Mouse (Mus musculus) CD4-positive, CD25-positive, alpha-beta regulatory T cell, adult 4 months (primary cell): Measurements from ENCODE around the gene Gm20388. TPM values are rescaled to one million over a fixed set of nuclear protein-coding genes. Genes with fewer than 3 reads are reported as not detected.

Experiments
- ATAC-seq: one replicate; pipeline ENCODE4 v1.8.0; 2017
- polyA plus RNA-seq, 2 experiments: library from polyadenylated mRNA; unstranded; fragments of 100-300 nt; shearing (Covaris generic); gene quantifications; one replicate each; pipeline ENCODE4 v1.2.1; 2017

Gene Gm20388
- polyA plus RNA-seq, 2 experiments from 2014 or later, result 10.7 to 12.8 TPM

DNA sequence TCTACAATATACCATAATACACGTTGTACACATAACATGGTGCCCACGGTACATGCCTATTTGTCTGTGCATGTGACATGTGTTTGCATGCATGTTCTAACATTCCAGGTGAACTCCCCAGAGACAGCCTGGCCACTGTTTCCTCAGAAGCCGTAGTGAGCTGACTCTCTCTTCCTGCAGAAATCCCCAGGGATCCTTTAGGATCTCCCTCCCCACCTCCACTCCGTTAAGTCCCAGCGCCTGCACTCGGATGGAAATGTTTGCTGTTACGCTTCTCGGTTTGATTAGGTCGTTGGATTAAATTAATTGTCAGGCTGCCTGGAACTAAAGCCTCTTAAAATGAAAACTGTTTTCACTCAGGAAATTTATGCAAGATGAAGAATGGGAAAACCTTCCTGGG, 4352.4 kb downstream of the Gm20388 start:
- ATAC-seq, result no peak

DNA sequence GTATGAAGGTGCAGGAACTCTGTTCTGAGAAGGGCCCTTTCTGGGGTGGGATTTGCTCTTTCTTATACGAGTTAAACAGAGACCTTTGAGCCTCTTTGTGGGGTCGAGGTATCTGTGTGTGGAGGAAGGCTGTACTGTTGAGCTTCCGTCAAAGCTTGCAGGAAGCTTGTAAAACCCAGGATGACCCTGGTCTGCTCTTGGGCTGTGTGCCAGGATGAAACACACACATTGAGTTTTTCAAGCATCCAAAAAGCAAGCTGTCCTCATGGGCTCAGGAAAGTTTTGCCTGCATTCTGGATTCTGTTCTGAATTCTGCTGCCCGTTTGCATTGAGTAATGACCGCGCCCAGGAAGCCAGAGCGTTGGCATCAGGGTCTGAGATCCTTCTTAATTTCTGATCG, 4353.4 kb downstream of the Gm20388 start:
- ATAC-seq, result no peak

DNA sequence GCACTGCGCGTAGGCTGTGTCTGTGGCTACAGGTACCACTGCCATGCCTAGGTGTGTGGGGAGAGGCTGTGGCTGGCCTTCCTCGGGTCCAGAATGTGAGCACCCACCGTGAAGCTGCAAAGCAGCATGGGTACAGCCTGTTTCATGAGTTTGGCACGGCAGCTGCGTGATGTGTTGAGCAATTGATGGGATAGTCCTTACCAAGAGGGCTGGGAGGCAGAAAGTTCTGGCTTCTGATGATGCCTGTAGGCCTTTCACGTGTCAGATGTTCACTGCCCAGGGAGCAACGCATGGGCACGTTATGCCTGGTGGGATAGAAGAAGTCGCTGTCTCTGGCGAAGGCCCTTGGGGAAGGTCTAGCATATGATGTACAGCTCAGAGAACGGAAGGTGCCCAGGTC, 4354.0 kb downstream of the Gm20388 start:
- ATAC-seq, result no peak

- no peak for ATAC-seq
Observed at GRCm38 (mm10) chr8:124265130-124265529, 4354.5 kb downstream of the Gm20388 start.

DNA sequence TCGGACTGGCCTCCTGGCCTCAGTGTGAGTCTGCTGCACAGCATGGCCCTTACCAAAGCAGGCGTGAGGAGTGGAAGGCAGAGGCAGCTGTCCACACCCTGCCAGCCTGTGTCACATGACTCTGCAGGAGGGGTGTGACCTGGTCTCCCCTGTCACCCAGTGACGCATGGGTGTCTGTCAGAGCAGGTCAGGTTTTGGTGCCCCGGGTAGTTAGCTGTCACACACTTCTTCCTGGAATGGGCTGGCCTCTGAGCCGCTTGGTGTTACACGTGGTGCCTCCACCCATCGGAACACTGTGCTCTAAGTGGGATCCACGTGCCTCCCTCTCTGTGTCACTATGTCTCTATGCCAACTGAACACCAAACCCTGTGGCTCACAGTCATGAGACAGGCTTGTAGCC, 4355.2 kb downstream of the Gm20388 start:
- peak; percentile 79 for ATAC-seq

DNA sequence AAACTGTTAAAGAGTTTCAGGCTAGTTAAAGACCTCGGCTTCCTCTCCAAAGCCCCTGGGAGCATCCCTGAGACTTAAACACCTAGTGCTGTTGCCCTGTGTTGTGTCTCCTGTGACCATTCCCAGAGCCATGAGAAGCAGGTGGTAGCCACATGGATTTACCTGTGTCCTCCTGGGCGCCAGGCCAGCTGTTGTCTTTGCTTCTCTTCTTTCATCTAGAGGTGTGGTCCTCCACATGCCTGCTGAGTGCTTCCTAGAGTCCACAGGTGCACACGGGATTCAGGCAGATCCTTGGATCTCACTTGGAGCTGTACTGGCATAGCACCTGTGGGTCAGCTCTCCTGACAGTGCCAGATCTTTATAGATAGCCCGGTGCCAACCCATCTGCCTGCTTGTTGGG, 4356.6 kb downstream of the Gm20388 start:
- no peak for ATAC-seq

DNA sequence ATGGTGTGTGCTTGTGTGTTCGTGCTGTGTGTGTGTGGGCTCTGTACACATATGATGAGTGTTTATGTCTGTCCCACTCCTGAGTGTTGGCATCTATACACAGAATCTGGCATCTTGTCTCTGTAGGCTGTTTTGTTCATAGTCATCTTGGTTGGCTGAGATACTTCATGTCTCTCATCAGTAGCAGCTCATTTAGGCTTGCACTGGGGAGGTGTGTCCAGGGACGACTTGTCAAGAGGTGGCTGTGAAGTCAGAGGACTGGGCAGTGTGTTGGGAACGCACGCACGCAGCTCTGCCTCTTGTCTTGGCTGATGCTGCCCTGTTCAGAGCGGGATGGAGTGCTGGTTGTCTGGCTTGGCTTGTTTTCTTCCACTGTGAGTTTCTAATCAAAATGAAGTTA, 4359.9 kb downstream of the Gm20388 start:
- ATAC-seq, result no peak

DNA sequence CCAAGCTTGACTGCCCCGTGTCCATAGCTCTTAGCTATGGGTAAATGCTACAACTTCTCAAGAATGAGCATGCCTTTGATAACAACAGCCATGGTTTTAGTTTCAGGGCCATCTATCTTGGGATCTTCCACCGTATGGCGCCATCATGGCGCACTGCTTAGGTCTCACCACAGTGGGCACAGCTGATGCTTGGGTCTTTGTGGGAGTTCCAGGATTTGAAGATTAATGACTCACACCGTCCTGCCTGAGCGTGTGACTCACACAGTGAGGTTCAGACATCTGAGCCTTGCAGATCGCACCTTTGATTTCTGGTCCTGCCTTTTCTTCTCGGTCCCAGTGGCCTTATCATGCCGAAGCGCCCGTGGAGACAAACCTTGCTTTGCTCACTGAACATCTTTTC, 4360.3 kb downstream of the Gm20388 start:
- ATAC-seq, result peak; percentile 29

DNA sequence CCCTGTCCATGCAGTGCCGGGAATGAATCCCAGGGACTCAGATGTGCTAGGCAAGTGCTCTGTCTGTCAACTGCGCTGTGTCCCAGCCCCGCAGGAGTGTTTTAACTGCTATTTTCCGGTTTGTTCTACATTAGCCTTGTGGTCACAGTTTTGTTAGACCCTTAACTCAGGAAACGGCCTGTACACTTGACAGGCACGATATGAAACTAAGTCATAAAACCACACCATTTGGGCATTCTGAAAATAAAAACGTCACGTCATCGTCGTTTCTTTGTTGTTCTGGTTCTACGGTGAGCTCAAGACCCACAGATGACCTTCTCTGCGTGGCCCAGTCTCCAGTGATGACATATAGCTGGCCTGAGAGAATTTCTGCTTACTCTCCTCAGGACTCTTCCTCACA, 4360.9 kb downstream of the Gm20388 start:
- ATAC-seq, result peak; percentile 25

- ATAC-seq, result no peak
Observed at GRCm38 (mm10) chr8:124272792-124273191, 4362.2 kb downstream of the Gm20388 start.

DNA sequence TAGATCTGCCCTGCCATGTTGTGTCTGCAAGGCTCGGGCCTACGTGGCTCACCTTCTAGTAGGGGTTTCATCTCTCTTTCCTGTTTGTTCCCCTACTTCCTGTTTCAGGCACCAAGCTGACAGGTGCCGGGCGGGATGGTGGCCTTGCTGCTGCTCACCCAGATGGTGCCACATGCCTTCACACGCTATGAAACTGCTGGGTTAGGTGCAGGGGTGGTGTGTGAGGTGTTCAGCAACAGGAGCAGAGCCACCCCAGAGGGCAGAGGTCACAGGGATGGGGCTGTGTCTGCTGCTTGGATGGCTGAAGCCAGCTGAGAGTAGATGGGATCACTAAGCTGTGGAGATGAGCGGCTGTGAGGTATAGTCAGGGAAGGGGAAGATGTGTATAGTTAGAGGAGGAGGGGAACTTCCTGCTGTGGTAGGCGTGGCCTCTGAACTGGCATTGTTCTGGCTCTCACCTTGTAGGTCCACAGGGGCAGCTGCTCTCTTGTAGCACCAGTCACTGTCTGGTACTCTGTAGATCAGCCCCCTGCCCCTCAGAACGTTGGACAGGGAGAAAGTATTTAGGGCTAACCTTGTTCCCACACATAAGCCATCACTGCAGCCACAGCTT, 4363.1 kb downstream of the Gm20388 start:
- peak; percentile 55 for ATAC-seq

DNA sequence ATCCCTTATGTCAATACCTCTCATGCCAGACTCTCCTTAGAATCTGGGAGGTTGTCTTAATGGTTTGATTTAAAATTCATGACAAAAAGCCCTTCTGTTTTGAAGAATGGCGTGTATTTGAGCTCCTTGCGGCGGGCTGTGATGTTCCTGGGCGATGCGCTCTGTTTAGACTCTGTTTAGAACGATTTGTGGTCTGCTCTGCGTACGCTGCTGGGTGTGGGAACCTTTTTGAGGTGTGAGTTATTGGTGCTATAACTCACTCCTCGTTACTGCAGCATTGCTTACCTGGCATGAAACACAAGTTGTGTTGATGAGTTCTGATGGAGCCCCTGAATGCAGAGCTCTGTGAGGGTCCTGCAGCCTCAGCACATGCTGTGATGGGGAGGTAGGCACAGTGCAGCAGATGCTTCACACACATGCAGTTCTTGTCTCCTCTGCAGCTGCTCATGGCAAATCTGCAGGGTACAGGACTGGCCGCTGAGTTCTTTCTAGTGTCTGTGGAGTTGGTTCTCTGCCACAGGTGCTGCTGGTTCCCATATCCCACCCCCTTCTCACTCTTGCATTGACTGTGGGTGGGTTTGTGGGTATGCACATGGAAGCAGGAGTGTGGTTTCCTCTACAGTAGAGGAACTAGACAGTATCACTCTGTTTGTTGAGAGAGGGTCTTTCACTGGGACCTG, 4363.9 kb downstream of the Gm20388 start:
- peak; percentile 31 for ATAC-seq

- peak; percentile 57 for ATAC-seq
Observed at GRCm38 (mm10) chr8:124275377-124276071, 4364.9 kb downstream of the Gm20388 start.

DNA sequence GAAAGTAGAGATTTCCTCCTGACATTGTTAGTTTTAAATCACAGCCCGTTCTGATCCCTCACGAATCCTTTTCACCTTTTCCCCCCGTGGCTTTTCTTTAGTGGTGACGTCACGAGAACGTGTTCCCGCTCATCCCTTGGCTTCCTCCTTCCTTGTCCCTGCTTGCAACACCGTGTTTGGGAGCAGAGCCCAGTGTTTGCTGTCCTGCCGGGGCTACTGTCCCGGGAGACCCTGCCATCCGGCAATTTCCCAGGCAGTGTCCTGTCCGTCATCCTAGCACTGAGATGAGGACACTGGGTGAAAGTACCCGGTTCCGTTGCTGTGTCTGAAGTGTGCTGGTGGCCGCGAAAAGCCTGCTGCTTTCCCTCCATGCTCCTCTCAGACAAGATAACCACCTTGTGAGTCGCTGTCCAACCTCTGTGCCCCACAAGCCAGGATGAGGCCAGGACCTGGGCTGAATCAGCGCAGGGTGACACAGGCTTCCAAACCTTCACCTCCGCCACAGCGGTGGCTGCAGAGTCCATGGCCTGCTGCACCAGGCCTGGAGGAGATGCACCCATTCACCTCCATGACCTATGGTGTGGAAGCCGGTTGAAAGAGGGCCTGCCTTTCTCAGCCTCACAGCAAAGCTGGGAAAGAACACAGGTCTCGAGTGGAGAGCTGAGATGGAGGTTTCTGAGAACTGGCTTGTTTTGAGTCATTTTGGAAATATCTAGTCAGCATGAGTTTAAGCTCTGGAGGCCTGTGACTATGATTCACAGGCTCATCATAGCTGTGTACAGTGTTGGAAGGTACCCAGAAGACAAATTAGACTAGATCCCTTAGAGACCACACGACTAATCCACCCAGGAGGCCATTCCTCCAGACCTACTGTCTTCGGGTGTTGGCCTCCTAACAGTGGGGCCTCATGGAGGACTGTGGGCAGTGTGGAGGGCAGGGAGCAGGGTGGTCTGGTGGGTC, 4367.6 kb downstream of the Gm20388 start:
- ATAC-seq, result peak; percentile 7

DNA sequence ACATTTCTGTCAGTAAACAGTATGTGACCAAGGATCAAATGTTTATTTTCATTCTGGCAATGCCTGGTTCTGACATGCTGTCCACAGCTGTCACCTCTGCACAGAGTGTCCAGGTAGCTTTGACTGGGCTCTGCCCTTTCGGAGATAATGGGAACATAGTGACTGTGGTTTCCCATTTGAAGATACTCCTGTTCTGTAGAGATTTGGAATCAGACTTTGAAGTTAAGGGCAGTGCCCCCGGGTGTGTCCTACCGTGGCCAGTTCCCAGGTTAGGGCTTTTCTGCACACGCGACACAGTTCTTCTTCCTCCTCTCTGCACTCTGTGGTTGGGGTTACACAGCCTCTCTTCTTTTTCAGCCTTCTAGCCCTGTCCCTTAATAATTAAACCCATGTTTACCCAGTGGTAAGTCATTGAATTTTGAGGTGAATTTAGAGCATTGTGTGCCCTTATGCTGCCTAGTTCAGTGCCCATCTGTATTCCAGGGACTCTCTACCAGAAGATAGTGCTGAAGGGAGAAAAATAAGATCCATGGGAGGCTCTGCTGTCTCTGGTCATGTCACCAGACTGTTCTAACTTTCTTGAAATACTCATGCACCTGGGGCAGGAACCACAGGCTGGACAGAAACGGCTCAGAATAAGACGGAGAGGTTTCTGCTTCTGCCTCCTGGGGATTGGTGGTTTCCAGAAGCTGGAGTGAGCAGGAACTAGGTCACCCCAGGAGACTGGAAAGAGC, 4368.5 kb downstream of the Gm20388 start:
- ATAC-seq, result no peak

GRCm38 (mm10) chr8:124279690-124279985, 4369.0 kb downstream of the Gm20388 start:
- ATAC-seq, result no peak

- peak; percentile 68 for ATAC-seq
Observed at GRCm38 (mm10) chr8:124281700-124282541, 4371.3 kb downstream of the Gm20388 start.

GRCm38 (mm10) chr8:124282878-124283630, 4372.4 kb downstream of the Gm20388 start:
- no peak for ATAC-seq

DNA sequence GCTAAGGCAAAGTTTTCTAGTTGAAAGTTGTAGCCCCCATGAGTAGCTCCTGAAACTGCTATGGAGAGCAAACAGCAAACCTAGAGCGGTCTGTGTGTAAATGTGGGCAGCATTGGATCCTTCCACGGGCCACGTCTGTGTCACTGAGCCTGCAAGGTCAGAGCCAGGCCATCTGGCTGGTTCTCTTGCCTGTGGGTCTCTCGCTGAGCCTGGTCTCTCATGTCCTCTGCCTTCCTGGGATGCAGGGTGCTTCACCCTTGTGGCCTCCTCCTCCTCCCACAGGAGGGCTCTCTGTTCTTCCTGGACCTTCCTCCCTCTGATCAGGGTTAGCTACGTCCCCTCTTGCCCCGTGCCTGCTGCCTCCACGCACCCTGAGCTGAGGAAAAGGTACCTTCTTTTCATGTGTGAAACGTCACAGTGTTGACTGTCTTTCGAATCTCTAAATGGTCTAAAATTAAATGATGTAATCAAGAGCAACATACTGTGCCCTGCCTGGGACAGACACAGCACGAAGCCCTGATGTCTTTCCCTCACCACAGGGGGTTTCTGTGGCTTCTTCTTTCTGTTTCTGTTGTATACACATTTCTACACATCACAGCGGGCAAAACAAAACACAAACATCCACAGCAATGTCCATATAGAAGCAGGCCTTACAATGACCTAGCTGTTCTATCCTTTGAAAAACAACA, 4373.1 kb downstream of the Gm20388 start:
- ATAC-seq, result no peak

DNA sequence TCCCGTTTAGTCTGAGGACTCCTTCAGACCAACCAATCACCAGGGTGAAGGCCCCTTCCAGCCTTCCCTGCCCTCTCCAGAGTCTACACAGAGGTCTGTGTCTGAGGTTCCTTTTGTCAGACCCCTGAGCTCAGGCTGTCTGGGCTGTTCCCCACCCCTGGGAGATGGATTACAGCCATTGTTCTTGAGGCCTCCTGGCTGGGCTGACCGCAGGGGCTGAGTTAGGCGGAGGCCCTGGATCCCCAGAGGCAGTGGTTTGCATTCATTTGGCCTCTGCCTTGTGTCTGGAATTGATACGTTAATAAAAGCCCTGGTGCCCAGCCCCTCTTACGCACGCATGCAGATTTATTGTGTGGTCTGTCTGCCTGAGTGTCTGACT, 4373.7 kb downstream of the Gm20388 start:
- no peak for ATAC-seq
